Mouse (Mus musculus): ENCODE results near the gene Gm10354.
"Not testable (repeated sequence)": the region's sequence is repeated elsewhere in the genome, so short reads cannot be mapped to it uniquely, and the experiment has no call there.

Gene Gm10354

DNA sequence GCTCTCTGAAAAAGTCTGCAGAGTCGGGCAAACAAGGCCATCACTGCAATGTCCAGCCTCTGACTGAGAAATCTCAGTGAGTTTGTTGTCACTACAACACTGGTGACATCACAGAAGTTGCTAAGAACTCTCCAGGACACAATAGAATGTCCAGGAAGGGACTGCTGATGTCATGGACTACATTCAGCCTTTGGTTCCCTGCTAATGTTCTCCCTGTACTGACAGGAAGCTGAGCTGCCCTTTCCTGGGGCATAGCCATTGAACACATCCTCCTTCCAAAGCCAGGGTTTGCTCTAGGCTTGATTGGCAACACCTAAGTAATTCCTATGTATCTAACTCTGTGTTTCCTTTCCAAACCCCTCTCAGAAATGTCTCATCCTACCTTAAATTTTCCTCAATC, at the start of gene Gm10354:
Gm10354 (minus strand) TSS at position 101 of the 400 bp plus-strand sequence.
- DNase-seq: not testable (repeated sequence)

DNA sequence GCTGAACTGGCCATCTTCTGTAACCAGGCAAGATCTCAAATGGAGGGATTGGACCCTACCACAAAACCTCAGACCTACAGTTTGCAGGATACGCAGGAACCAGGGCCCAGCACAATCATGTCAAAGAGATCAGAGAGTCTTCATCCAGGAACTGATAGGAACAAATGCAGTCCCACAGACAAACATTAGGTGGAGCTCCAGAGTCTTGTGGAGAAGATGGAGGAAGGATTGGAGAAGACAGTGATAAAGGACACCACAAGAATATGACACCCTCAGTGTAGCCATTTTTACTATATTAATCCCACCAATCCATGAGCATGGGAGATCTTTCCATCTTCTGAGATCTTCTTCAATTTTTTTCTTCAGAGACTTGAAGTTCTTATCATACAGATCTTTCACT, 45.6 kb upstream of the Gm10354 start:
- peak in 1 of 2 experiments; percentile 53 for DNase-seq

DNA sequence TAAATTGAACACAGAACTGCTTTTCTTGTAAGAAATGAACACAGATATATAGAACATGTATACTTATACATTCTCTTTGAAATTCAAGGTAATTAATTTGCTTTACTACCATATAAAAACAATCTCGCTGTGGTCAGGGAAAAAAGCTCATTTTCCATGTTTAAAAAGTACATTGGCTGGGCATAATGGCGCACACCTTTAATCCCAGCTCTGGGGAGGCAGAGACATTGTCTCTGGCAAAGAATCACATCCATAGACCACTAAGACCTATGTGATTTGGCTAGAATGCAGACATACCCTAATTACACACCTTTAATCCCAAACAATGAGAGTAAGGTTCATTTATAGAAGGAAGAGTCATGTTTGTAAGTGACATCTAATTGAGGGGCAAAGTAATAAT, 41.3 kb upstream of the Gm10354 start:
- not testable (repeated sequence) for DNase-seq

DNA sequence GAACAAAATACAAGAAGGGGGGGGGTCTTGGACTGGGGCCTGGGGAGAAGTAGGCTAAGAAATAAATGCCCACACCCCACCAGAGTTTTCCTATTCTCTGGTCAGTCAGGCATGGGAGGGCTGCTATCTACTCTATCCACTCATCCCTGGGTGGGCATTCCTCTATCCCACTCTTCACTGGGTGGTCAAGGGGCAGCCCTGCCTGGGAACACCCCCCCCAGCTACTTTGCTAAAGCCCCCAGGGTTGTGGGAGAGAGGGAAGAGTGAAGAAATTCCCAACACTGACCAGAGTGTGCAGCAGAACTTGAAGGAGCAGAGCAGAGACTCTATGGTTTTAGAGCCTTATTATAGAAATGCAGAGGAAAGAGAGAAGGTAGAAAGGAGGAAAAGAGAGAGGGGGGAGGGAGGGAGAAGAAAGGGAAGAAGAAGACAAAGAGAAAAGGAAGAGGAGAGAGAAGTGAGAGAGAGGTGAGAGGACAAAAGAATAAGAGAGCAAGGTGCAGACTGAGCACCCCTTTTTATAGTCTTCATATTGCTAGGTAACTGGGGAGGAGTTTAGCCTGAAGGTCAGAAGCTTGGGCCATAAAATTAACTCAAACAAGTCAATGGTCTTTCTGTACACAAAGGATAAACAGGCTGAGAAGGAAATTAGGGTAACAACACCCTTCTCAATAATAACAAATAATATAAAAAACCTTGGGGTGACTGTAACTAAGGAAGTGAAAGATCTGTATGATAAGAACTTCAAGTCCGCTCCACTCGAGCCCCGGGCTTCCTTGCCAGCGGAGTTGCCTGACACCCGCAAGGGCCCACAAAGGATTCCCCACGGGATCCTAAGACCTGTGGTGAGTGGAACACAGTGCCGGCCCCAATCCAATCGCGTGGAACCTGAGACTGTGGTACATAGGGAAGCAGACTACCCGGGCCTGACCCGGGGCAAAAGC, 32.2 kb upstream of the Gm10354 start:
- not testable (repeated sequence) for DNase-seq

DNA sequence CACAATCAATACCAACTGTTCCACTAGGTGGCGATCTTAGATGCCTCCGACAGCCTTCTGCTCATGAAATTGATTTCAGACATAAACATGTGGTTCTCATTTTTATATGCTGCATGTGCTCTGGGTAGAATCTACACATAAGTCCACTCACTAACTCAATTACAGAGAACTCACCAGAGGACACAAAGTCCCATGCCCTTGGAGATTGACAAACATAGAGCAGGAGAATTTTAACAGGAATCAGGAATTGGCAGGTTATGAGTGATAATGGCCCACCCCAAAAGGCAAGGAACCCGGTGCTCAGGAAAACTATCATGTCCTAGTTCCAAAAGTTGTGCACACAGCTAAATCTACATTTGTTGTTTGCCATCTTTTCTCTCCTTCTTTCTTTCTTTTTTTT, 28.2 kb upstream of the Gm10354 start:
- DNase-seq: not testable (repeated sequence)

DNA sequence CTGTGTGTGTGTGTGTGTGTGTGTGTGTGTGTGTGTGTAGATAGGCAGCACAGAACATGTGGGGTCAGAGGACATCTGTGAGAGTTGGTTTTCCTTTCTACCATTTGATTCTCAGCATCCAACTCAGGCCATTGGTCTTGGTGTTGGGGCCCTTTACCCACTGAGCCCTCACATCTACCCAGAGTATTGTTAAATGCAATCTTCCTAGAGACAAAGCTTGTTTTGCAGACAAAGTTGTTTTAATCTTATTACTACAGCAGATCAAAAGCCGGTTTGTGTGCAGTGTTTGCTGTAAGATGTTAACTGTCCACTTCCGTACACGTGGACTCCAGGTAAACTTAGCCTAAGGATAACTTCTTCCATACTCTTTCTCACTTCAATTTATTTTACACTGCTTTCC, 27.6 kb upstream of the Gm10354 start:
- DNase-seq: not testable (repeated sequence)

DNA sequence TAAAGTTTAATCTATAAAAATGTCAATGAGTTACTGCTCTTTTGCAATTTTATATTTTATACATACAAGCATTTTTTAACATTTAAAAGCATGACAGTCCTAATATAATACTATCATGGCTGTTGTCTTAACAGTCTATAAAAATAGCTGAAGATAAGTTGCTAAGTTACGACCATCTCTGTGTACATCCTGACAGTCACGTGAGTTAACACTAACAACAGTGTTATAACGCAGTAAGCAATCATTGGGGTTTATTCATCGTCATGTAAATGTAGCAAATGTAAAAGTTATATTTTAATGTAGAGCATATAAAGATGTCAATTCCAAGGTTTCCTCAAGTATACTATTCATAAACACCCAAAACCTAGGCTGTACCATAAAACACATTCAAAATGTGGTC, 26.8 kb upstream of the Gm10354 start:
- DNase-seq: not testable (repeated sequence)

DNA sequence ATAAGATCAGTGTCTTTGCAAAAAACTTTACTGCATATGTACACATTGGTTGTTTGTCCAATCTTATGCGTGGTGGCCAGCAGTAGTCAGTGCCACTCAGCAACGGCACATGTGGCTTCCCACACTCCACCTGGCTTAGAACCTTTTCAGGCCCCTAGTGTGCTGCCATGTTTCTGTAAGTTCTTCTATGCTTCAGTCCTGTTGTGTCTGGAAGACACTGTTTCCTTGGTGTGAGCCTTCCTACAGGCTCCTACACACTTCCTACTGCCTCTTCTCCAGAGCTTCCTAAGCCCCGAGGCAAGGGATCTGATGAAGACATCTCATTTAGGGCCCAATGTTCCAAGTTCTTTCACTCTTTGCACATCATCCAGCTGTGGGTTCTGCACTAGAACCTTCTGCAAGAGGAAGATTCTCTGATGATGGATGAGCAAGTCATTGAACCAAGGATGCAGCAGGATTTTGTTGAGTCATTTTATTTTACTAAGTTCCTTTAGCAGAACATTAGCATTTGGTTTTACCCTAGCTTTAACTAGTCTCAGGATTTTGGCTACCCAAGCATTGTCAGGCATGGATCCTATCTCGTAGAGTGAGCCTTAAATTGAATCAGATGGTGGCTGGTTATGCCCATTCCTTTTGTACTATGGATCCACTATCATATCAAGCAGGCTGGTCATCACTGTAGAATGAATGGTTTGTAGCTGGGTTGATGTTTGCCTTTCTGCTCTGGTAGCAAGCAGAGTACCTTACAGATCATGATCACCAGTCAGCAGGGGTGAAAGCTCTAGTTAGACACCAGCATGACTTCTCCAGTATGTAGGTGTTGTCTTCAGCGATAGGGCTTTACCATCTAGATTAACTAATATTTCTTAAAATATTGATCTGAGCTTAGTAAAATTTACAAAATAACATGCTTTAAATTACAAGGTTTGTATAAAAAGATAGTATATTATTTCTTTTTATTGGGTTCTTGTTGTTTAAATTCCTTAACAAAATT, 26.1 kb upstream of the Gm10354 start:
- not testable (repeated sequence) for DNase-seq

DNA sequence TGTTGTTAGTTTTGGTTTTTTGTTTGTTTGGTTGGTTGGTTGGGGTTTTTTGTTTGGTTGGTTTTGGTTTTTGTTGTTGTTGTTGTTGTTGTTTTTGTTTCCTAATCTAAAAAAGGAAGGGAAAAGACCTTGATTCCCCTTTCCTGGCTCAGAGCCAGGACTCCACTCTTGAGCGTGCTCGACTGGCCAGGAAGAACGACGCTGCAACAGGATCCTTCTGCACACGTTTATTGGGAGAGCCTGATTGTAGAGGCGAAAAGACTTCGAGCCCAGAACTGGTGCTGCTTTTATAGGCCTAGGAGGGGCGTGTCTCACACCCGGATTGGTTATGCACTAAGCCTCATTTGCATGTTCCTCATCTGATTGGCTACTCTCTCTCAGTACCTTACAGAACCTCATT, 19.3 kb upstream of the Gm10354 start:
- DNase-seq: not testable (repeated sequence)

DNA sequence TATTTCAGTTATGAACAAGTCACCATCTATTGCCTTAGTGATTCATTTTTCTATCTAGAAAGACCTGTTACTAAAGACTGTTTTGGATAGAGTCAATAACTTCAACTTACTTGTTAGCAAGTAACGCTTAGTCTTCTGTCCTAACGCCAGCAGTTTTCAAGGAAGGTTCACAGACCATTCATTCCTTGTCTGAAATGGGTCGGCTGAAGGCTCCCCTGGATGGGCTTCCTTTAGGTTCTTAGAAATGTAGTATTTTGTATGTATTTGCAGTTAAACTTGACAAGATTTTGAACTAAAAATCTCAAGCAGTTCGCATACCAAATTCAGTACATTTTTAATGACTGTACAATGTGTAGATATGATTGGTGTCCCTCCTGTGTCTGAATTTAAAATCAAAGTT, 18.8 kb upstream of the Gm10354 start:
- peak; percentile 62 to 69 for DNase-seq

DNA sequence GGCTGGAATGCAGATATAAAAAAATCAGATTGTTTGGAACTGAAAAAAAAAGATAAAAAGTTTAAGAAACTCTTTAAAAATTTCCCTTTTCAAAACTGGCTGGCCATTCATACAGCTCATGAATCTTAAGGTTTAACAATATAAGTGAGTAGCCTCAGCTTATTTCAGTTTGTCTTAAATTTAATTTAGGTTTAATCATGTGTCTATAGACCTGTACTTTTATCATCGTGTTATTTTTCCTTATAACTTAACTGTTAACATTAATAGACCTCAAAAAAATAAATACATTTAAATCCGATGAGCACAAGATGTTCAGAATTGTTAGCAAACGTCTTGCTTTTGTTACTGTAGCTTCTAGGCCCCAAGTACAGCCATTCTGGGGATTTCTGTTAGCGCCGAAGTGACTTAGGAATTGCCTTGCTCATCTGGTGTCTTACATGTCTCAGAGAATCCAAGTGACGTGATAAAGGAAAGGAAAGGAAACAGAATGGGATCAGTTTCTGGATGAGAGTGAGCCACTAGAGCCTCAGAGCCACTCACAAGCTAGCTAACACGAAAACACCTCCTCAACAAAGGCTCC, 18.0 kb upstream of the Gm10354 start:
- DNase-seq: not testable (repeated sequence)

DNA sequence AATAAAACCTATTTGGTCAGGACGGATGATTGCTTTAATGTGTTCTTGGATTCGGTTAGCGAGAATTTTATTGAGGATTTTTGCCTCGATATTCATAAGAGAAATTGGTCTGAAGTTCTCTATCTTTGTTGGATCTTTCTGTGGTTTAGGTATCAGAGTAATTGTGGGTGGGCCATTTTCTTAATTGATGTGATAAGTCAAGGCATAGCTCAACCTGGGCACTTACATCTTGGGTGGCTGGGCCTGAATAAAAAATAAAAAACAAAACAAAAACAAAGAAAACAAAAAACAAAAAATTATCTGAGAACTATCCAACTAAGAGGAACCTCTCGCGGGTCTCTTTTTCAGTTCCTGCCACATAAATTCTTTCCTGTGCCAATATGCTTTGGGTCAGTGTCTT, 15.4 kb upstream of the Gm10354 start:
- not testable (repeated sequence) for DNase-seq

DNA sequence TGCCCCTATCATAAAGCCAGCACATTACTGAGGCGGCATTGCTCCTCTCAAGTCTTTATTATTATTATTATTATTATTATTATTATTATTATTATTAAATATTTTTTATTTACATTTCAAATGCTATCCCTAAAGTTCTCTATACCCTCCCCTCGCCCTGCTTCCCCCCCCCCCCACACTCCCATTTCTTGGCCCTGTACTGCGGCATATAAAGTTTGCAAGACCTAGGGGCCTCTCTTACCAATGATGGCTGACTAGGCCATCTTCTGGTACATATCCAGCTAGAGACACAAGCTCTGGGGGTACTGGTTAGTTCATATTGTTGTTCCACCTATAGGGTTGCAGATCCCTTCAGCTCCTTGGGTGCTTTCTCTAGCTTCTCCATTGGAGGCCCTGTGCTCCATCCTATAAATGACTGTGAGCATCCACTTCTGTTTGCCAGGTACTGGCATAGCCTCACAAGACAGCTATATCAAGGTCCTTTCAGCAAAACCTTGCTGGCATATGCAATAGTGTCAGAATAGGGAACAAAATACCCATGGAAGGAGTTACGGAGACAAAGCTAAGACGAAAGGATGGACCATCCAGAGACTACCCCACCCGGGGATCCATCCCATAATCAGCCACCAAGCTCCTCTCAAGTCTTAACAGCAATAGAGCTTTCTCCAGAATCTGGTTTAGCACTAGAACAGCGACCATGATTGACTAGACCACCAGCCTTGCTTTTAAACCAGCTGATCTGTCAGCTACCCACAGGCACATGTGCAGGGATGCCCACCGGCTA, 11.8 kb upstream of the Gm10354 start:
- DNase-seq: not testable (repeated sequence)

DNA sequence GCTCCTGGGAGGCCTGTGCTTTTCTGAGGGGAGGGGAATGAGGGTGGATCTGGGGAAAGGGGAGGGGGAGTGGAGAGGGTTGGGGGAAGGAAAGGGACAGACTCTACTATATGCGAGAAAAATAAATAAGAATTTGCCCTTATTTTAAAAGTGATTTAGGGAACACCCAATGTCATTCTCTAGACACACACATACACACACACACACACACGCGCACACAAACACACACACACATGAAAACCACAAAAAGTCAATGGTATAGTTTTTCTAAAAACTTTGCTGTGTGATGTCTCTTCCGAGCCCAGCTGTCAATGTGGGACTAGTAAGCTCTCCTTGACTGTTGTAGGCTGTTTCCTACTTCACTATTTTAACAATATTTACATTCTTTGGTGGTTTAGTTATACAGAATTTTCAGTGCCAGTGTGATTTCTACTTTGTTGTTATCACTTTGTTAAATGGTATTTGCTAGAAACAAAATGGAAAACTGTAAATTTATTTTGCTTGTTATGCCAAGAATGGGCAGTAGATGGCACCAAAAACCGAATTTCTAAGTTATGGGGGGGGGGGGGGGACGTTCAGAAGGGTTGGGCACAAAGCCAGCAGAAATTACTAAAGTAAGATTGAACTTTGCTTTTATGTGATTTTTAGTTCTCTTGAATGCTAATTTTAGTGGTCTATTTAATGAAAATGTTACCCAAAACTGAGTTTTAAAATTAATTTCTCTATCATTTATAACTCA, 8.1 kb upstream of the Gm10354 start:
- DNase-seq: not testable (repeated sequence)

DNA sequence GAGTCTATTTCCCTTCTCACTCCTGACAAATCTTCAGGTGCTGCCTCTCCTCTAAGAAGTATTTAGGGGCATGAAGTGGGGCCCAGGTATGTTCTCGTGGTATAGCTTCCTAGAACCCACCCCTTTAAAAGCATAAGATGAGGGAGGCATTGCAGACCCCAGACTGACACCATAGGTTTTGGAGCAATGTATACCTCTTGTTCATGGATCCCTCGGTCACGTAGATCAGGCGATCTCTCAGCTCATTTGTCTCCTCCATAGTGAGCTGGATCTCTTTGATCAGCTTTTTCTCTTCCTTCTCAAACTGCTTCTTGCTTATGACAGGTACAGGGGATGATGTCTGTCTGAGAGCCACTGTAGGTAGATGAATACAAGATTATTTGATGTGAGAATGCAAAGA, 1.4 kb downstream of the Gm10354 start:
- not testable (repeated sequence) for DNase-seq

DNA sequence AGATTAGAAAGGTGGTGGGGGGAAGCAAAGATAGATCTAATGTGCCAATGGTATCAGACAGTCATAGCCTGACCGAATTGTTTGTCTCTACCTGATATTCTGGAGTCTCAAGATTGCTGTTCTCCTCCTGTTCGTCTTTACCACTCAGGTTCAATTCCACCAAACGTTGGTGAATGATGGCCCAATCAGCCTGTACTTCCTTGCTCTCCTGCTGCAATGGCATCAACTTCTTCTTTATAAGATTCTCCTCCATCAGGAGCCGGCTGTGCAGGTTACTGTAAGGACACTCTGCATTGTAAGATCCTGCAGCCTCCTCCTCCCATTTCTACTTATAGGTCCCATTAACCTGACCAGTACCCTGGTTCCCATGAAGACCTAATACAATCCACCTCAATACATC, 3.4 kb downstream of the Gm10354 start:
- not testable (repeated sequence) for DNase-seq

DNA sequence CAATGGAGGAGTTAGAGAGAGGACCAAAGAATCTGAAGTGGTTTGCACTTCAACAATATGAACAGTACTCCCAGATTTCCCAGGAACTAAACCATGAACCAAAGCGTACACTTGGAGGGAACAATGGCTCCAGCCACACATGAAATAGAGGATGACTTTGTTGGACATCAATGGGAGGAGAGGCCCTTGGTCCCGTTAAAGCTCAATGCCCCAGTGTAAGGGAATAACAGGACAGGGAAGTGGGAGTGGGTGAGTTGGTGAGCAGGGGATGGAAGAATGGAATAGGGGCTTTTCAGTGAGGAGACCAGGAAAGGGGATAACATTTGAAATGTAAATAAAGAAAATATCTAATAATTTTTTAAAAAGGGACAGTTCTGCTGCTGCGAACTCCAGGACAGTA, 5.9 kb downstream of the Gm10354 start:
- DNase-seq: not testable (repeated sequence)

DNA sequence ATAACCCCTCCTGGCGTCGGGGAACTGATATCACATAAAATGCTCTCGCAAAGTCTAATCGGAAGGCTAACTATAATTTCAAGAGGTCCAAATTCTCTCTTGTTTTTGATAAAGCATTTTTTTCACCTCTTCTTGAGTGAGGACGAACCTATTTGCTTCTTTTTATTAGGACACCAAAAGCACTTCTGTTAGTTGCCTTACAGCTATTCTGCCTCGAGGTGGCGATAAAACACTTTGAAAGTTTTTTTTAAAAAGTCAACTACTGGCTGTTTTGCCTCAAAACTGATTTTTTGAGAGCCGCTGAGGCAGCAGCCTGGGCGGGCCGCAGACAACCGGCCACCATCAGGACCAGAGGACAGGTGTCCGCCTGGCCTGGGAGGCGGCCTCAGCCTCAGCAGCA, 14.9 kb downstream of the Gm10354 start:
- DNase-seq: peak in 1 of 2 experiments; percentile 25

DNA sequence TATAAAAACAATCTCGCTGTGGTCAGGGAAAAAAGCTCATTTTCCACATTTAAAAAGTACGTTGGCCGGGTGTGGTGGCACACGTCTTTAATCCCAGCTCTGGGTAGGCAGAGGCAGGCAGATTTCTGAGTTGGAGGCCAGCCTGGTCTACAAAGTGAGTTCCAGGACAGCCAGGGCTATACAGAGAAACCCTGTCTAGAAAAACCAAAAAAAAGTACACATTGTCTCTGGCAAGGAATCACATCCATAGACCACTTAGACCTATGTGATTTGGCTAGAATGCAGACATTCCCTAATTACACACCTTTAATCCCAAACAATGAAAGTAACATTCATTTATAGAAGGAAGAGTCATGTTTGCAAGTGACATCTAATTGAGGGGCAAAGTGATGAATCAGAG, 17.2 kb downstream of the Gm10354 start:
- not testable (repeated sequence) for DNase-seq

DNA sequence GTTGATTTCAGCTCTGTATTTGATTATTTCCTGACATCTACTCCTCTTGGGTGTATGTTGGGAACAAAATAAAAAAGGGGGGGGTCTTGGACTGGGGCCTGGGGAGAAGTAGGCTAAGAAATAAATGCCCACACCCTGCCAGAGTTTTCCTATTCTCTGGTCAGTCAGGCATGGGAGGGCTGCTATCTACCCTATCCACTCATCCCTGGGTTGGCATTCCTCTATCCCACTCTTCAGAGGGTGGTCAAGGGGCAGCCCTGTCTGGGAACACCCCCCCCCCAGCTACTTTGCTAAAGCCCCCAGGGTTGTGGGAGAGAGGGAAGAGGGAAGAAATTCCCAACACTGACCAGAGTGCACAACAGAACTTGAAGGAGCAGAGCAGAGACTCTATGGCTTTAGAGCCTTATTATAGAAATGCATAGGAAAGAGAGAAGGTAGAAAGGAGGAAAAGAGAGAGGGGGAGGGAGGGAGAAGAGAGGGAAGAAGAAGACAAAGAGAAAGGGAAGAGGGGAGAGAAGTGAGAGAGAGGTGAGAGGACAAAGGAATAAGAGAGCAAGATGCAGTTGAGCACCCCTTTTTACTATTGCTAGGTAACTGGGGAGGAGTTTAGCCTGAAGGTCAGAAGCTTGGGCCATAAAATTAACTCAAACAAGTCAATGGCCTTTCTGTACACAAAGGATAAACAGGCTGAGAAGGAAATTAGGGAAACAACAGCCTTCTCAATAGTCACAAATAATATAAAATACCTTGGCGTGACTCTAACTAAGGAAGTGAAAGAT, 22.6 kb downstream of the Gm10354 start:
- DNase-seq: not testable (repeated sequence)
